Mouse (Mus musculus) limb, embryonic 10.5 days (tissue): ENCODE measurements around the gene Zfp91. TPM values are rescaled to one million over a fixed set of nuclear protein-coding genes. Genes with fewer than 3 reads are reported as not detected.

Experiments used
- DNase-seq: peaks from one replicate; pipeline ENCODE4 v3.0.0-alpha.2; 2017; ENCODE audit warnings: low spot score
- H3K27ac ChIP-seq: fragments of 300-500 bp; sonication (generic); 2 replicates; pipeline ENCODE4 v1.5.1; 2016; ENCODE audit warnings: mild to moderate bottlenecking
- H3K27me3 ChIP-seq: fragments of 300-500 bp; sonication (generic); 2 replicates; pipeline ENCODE4 v1.6.1; 2016; ENCODE audit warnings: low read depth, mild to moderate bottlenecking; ENCODE audit not compliant: poor library complexity, severe bottlenecking
- H3K36me3 ChIP-seq: fragments of 300-500 bp; sonication (generic); 2 replicates; pipeline ENCODE4 v1.6.1; 2016; ENCODE audit warnings: mild to moderate bottlenecking, moderate library complexity
- H3K4me1 ChIP-seq: fragments of 300-500 bp; sonication (generic); 2 replicates; pipeline ENCODE4 v1.6.1; 2016
- H3K4me3 ChIP-seq: fragments of 300-500 bp; sonication (generic); 2 replicates; pipeline ENCODE4 v1.5.1; 2016; ENCODE audit warnings: mild to moderate bottlenecking, moderate library complexity
- H3K9me3 ChIP-seq: fragments of 300-500 bp; sonication (generic); replicated peaks from 2 replicates; pipeline ENCODE4 v1.6.1; 2016; ENCODE audit warnings: mild to moderate bottlenecking
- whole genome bisulfite sequencing: fragments of 180-500 bp; shearing (Covaris S2); methylation state at CpG from one replicate; pipeline ENCODE4 v1.1.7; 2016; 5-methylcytosine and 5-hydroxymethylcytosine counted together
- polyA plus RNA-seq: library from polyadenylated mRNA; unstranded; fragments of >200 nt; fragmentation: Nextera tagmentation; extraction: Ambion mirVana; gene quantifications from 2 replicates; pipeline ENCODE4 v1.2.1, GENCODE M21; 2016

Zfp91 gene
- 11.0 and 13.5 TPM in 2 replicates for polyA plus RNA-seq

DNA sequence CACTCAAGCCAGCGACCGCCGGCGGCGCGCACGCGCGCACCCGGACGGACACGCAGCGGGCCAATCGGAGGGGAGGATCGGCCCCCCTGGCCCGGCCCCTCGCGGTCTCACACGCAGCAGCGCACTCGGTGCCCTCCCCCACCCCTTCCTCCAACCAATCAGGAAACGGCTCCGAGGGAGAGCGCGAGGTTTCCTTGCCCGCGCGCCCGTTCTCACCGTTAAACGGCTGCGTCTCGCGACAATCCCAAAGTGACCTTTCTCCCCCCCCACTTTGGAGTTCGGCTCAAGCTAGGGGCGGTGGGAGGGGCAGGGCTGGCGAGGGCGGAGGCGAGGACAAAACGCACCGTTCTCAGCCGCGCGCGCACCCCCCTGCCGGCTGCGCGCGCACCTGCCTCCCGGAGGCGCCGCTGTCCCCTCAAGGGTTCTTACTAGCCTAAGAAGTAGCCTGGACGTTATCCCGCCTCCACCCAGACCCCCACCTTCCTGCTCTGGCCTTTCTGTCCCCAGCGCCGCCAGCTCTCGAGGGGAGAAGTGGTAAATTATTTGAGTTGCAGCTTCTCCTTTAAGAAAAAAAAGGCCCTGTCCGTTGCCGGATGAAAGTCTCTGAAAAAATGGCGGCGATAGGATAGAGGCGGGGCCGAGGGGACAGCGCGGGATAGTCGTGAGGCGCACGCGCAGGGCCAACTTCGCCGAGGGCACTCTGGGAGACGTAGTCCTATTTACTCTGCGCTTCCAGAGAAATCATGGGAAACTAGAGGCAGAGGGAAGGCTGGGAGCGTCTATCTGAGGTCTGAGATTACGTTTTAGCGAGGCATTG lies at the start of gene Zfp91, which contains the start of gene Lpxn:
Gene Zfp91 (minus strand): TSS at position 616 of the 817 bp plus-strand sequence.
Gene Lpxn (plus strand): TSS at position 683 of the 817 bp plus-strand sequence.
- peak within 1 kb of the TSS; percentile 89 for H3K4me3 ChIP-seq
- WGBS, result under 1% methylated on average over 59 of the region's 76 CpGs
- peak; percentile 96 for DNase-seq

DNA sequence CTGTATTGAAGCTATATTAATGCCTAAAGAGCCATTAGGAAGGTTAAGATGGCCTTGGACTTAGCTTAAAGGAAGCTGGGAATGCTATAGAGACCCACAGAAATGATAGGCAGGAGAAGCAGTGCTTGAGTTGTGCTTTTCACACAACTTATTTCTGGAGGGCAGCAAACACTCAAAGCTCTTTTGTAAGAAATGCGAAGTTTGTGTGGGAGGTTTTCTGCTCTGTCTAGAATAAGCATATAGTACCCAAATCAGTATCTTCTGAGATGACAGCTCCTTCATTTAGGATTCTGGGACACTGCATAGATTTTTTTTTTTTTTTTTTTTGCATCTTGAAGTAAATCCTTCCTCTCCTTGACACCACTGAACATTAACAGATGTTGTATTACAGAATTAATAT lies 42.6 kb upstream of the Zfp91 start:
- 75% methylated on average over 1 of the region's 1 CpGs for WGBS

More for the DNA sequence above, at the start of gene Zfp91, which contains the start of gene Lpxn:
- Histone ChIP-seq H3K4me1 (peaks cover 8% of the 10 kb centered on the region; the same call in 1 of the 2 replicates), H3K9me3 (no peaks in the 10 kb centered on the region), H3K27ac (peak within 1 kb of the TSS; percentile 98), H3K27me3 (no peaks in the 10 kb centered on the region), H3K36me3 (no peaks in the 10 kb centered on the region)

DNA sequence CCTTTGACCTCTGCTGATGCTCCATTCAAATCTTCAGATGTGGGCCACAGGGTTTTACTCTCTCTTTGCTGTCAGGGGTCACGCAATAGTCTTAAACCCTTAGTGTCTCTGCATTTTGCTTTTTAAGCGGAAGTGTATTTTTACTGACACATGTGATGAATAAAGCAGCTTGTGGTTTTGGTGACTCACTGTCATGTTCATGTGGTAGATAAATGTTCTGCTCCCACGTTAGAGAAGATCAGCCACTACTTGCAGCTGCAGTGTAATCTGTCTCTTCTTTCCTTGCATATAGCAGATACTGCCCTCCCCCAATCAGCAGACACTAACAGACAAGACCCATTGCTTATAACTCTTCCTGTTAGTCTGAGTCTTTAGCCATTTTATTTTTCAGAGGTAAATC lies 37.7 kb upstream of the Zfp91 start:
- H3K4me1 ChIP-seq, result no peaks in the 10 kb centered on the region
- H3K36me3 ChIP-seq, result no peaks in the 10 kb centered on the region
- DNase-seq, result no peak
- no peak overlapping the region for H3K4me3 ChIP-seq
- H3K9me3 ChIP-seq, result no peaks in the 10 kb centered on the region
- H3K27me3 ChIP-seq, result no peaks in the 10 kb centered on the region
- 85% methylated on average over 3 of the region's 3 CpGs for WGBS
- H3K27ac ChIP-seq, result no peak overlapping the region

More for the DNA sequence above, 42.6 kb upstream of the Zfp91 start:
- Histone ChIP-seq H3K36me3 (no peaks in the 10 kb centered on the region), H3K27me3 (no peaks in the 10 kb centered on the region), H3K4me3 (no peak overlapping the region), H3K4me1 (no peaks in the 10 kb centered on the region), H3K9me3 (no peaks in the 10 kb centered on the region), H3K27ac (no peak overlapping the region)
- no peak for DNase-seq

DNA sequence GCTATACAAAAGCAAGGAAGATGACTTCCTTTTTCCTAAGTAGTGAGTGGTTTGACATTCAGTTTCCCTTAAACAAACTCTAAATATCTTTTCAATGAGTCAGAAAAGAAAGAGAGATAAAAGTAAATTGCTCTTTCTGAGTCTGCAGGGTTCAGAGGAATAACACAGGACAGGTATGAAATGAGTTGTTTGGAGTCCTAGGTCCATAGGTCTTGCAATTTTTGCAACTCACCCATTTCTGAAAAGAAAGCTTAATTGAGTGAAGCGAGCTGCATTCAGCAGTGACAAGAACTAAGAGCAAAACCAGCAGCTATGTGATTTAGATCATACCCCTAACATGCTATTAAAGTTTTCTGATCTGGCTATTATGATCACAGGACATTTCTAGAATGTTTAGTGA lies 35.6 kb upstream of the Zfp91 start:
- no peaks in the 10 kb centered on the region for H3K4me1 ChIP-seq
- H3K36me3 ChIP-seq, result no peaks in the 10 kb centered on the region
- no peak overlapping the region for H3K4me3 ChIP-seq
- WGBS, result 76% methylated on average over 1 of the region's 1 CpGs
- no peaks in the 10 kb centered on the region for H3K9me3 ChIP-seq
- H3K27me3 ChIP-seq, result no peaks in the 10 kb centered on the region
- DNase-seq, result no peak
- no peak overlapping the region for H3K27ac ChIP-seq

GRCm38 (mm10) chr19:12830823-12831430 lies 35.0 kb upstream of the Zfp91 start:
- no peak for DNase-seq
- Histone ChIP-seq H3K27me3 (no peaks in the 10 kb centered on the region), H3K4me1 (no peaks in the 10 kb centered on the region), H3K27ac (no peak overlapping the region), H3K36me3 (no peaks in the 10 kb centered on the region), H3K9me3 (no peaks in the 10 kb centered on the region), H3K4me3 (no peak overlapping the region)
- WGBS, result 75% methylated on average over 2 of the region's 2 CpGs

GRCm38 (mm10) chr19:12824549-12824948 lies 28.6 kb upstream of the Zfp91 start:
- no peak for DNase-seq
- Histone ChIP-seq H3K4me3 (no peak overlapping the region), H3K4me1 (no peaks in the 10 kb centered on the region), H3K27me3 (no peaks in the 10 kb centered on the region), H3K36me3 (no peaks in the 10 kb centered on the region), H3K9me3 (no peaks in the 10 kb centered on the region), H3K27ac (no peak overlapping the region)
- 79% methylated on average over 4 of the region's 4 CpGs for WGBS

DNA sequence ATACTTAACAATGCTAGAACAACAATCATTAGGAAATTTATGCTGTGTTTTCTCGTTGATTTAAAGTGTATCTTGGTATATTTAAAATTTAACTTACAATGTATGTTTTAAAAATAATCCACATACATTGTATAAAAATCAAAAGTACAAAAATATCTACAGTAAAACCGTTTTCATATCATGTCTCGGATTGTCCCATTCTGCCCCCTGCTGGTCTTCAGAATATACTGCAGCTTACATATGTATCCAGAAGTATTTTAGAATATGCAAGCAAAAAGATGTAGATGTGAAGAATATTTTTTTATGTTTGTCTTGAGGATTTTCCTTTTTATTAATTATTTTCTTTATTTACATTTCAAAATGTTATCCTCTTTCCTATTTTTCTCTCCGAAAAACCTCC lies 24.5 kb upstream of the Zfp91 start:
- WGBS, result 39% methylated on average over 4 of the region's 4 CpGs
- Histone ChIP-seq H3K36me3 (no peaks in the 10 kb centered on the region), H3K4me3 (no peak overlapping the region), H3K9me3 (no peaks in the 10 kb centered on the region), H3K4me1 (no peaks in the 10 kb centered on the region), H3K27me3 (no peaks in the 10 kb centered on the region), H3K27ac (no peak overlapping the region)
- DNase-seq, result no peak

GRCm38 (mm10) chr19:12818507-12818906 lies 22.6 kb upstream of the Zfp91 start:
- Histone ChIP-seq H3K4me1 (no peaks in the 10 kb centered on the region), H3K36me3 (no peaks in the 10 kb centered on the region), H3K9me3 (no peaks in the 10 kb centered on the region), H3K27ac (no peak overlapping the region), H3K4me3 (no peak overlapping the region), H3K27me3 (no peaks in the 10 kb centered on the region)
- 87% methylated on average over 1 of the region's 1 CpGs for WGBS
- DNase-seq, result no peak

- Histone ChIP-seq H3K36me3 (no peaks in the 10 kb centered on the region), H3K4me3 (no peak overlapping the region), H3K9me3 (no peaks in the 10 kb centered on the region), H3K27ac (no peak overlapping the region), H3K27me3 (no peaks in the 10 kb centered on the region), H3K4me1 (no peaks in the 10 kb centered on the region)
- no peak for DNase-seq
- 80% methylated on average over 1 of the region's 1 CpGs for WGBS
Observed at GRCm38 (mm10) chr19:12813883-12814282, 18.0 kb upstream of the Zfp91 start.

DNA sequence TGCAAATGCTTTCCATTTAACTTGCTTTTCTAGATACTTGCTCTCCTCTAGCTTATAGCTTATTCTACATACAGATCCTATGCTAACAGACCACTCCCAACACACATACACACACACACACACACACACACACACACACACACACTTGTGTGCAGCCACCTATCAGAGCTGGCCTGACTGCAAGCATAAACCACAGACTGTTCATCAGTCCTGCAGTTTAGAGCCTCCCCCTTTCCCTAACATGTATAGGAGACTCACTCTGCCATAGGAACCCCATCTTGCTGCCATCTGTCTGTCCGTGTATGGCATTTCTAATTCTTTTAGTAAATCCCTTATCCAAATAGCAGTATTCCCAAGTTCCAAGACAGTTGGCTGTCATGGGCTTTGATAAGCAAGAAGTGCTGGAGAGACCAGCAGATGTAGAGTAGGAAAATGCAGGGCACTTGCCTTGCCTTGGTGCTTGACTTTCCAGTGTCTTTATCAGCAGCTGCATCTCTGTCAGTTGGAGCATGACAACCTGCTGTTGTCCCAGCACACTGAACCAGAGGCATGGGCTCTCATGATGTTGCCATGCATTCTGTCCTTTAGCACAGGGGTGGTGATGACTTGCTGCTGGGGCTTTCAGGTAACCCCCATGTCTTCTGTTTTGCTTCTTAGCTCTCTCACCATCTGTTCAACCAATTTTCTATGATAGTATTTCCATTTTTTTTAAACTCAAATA lies 16.9 kb upstream of the Zfp91 start:
- no peak overlapping the region for H3K4me3 ChIP-seq

DNA sequence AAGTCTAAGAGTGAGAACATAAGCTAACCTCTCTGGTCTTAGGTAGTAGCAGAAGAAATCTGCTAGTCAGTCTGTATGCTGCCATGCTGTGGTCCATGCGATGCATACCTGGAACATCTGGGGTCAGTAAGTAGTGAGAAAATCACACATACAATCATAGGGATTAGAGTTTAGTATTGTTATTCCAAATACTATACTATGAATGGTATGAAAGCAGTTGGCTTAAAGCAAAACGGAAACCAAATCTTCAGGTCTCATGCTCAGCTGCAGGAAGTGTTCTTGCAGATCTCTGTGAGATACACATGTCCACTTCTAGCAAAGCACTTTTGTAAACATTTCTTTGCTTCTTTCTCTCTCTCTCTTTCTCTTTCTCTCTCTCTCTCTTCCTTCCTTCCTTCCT lies 10.3 kb upstream of the Zfp91 start:
- WGBS, result 82% methylated on average over 2 of the region's 2 CpGs
- H3K4me1 ChIP-seq, result no peaks in the 10 kb centered on the region
- H3K36me3 ChIP-seq, result no peaks in the 10 kb centered on the region
- no peak overlapping the region for H3K4me3 ChIP-seq
- no peak overlapping the region for H3K27ac ChIP-seq
- H3K9me3 ChIP-seq, result no peaks in the 10 kb centered on the region
- DNase-seq, result no peak
- no peaks in the 10 kb centered on the region for H3K27me3 ChIP-seq

More for the DNA sequence above, 16.9 kb upstream of the Zfp91 start:
- Histone ChIP-seq H3K9me3 (no peaks in the 10 kb centered on the region), H3K4me1 (no peaks in the 10 kb centered on the region), H3K36me3 (no peaks in the 10 kb centered on the region), H3K27me3 (no peaks in the 10 kb centered on the region), H3K27ac (no peak overlapping the region)
- 72% methylated on average over 1 of the region's 1 CpGs for WGBS
- no peak for DNase-seq

DNA sequence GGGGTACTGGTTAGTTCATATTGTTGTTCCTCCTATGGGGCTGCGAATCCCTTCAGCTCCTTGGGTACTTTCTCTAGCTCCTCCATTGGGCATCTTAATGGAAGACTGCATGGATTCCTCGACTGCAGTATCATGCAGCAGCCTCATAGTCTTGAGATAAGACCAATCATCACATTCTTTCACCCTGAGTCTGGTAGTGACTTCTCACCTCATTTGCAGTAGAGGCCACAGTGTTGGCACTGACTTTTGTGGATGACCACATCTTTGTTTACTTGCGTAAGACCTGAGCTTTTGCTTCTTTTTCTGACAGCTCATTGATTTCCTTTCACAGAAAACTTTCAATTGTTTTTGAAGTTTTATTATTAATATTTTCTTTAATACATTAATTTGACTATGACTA lies 9.8 kb upstream of the Zfp91 start:
- Histone ChIP-seq H3K4me3 (no peak overlapping the region), H3K27ac (no peak overlapping the region)

DNA sequence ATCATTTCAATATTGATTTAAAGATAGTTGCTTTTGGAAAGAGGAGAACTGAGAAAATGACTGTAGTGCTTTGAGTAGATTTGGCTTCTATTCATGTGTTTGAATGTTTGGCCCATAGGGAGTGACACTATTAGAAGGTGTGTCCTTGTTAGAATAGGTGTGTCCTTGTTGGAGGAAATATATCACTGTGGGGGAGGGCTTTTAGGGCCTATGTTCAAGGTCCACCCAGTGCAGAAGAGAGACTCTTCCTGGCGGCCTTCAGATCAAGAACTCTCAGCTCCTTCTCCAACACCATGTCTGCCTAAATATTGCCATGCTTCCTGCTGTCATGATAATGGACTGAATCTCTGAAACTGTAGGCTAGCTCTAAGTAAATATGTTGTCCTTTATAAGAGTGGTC lies 8.3 kb upstream of the Zfp91 start:
- Histone ChIP-seq H3K27me3 (no peaks in the 10 kb centered on the region), H3K4me3 (no peak overlapping the region), H3K4me1 (no peaks in the 10 kb centered on the region), H3K9me3 (no peaks in the 10 kb centered on the region), H3K36me3 (no peaks in the 10 kb centered on the region), H3K27ac (no peak overlapping the region)
- DNase-seq, result no peak
- 89% methylated on average over 1 of the region's 1 CpGs for WGBS

More for the DNA sequence above, 9.8 kb upstream of the Zfp91 start:
- H3K27me3 ChIP-seq, result no peaks in the 10 kb centered on the region
- H3K36me3 ChIP-seq, result no peaks in the 10 kb centered on the region
- WGBS, result 88% methylated on average over 3 of the region's 3 CpGs
- H3K4me1 ChIP-seq, result no peaks in the 10 kb centered on the region
- DNase-seq, result no peak
- H3K9me3 ChIP-seq, result no peaks in the 10 kb centered on the region
